Mouse (Mus musculus) c-Kit-positive CD71-positive TER-119-positive erythroid progenitor cells, embryonic 14.5 days (primary cell): Measurements from ENCODE around the gene Fez1.

Experiments used
- DNase-seq: peaks from one replicate; pipeline ENCODE4 v3.0.0-alpha.2; 2013; ENCODE audit warnings: low spot score

The Fez1 gene

DNA sequence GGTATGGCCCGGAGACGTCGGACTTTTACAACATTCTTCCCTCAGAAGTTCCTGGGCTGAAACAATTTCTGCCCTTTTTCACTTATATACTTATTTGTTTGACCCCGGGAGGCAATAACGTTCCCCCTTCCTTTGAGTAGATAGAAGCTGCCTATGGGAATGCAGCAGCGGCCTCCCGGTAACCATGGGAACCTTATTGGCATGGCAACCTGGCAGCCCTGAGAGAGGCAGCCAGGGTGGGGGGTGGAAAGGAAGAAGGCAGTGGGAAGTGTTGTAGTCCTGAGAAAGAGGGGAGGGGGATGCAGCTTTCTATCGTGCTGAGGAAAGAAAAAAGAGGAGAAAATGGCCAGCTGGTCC is at the start of gene Fez1:
Gene Fez1, plus strand, starts transcription at position 221 of the 357 bp plus-strand sequence.
- no peak for DNase-seq

DNA sequence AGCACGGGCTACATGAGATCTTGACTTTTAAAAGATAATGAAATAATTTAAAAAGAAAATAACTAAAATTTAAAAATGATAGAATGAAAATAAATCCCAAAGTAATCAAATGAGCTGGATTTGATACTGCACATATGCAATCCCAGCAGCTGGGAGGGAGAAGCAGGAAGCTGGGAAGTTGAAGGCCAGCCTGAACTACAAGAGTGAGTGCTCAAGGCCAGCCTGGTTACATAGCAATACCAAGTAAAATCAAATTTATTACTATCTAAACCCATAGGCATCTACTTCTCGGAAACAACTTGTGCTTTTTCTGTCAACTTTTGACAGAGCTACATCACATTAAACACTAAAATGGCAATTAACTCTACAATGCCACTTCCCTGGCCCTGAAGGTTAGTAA is 37.7 kb upstream of the Fez1 start:
- no peak for DNase-seq

DNA sequence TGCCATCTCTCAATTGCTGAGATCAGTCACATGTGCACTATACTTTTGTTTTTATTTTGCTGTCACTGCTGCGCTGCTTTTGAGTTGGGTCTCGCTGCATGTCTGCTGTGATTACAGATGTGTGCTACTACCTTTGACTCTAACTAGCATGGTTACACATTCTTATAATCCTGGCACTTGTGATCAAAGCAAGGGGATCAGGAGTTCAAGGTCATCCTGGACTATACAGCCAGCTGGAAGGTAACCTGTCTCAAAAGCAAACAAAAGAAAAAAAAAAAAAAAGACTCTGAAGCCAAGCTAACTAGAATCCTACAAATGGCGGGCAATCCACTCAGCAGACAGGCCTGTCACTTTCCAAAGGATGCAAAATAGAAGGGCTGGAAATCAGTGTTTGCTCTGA is 29.5 kb upstream of the Fez1 start:
- no peak for DNase-seq

DNA sequence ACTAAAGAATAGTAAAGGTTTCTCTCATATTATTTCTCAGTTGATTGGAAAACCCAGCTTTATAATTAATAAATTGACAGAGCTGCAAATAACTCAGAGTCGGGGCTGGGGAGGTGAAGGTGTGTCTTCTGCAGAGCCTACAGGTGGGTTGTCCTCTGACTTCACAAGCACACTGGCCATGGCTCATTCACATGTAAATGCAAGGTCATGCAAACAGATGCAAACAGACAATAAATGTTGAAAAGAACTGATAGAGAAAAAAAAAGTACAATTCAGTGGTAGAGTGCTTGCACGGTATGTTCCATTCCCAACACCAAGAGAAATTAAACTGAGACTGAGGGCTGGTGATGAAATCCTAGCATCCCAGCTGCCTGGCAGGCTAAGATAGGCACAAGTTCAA is 27.2 kb upstream of the Fez1 start:
- no peak for DNase-seq

DNA sequence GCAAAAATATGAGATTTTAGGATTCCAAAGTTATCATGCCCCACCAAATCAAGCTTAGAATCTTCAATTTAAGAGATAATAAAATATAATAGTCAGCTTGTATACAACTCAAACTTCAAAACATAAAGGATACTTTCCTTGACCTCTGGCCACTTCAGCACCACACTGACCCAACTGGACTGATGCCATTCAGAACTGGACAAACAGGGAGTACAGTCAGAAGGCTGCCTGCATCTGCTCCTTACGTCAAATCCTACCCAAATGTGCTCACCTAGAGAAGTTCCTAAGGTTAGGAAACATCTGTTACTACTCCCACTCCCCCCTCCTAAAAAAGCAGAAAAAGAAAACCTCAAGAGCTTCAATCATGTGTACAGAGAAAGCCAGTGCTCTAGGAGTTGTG is 26.1 kb upstream of the Fez1 start:
- no peak for DNase-seq

DNA sequence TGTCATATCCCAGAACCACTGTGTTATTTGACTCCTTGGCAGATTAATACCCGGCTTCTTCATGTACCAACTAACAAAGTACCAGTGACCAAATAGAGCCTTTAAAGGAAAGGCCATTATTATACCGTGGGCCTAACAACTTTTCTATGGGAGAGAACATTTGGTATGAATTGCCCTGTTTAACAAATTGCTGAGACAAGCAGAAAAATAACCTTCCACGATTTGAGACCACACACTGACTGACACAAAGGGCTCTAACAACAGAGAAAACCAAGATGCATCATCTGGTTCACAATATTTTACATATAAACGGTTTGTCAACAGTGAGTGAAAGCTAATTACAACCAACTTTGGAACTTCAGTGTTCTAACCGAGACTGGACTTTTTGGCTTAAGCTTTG is 25.4 kb upstream of the Fez1 start:
- peak; percentile 25 for DNase-seq

DNA sequence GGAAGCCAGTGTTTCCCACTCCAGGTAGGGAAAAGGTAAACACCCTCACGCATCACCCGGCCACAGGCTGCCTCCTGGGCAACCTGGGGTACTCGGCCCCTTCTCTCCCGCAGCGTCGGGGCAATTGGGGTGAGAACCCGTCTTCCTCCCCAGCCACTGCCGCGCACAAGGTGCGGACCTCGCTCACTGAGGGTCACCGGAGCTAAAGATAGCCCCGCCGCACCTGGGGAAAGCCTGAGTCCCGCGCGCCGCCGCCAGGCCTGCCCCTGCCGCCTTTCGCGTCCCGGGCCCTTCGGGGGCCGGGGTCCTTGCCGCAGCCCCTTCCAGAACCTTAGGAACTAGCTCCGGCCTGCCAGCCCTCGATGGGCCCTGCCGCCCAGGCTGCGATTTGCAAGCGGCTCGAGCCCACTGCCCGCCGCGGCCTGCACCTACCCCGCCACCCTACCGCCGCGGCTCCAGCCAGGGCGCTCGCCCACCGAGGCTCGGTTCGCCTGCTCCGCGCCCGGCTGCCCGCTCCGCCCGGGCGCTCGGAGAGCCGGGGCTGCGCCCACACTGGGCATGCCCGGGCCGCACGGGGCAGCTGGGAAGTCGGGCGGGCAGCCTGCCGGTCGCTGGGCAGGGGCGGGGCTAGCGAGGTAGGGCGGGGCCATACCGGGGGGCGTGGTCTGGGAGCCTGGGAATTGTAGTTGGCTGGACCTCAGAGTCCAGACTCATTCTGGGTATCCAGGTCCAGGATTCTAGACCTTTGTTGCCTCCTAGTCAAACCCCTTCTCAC is 24.7 kb upstream of the Fez1 start, which contains the start of gene Ei24:
Gene Ei24, minus strand, starts transcription at position 613 of the 775 bp plus-strand sequence.
- peak; percentile 75 for DNase-seq

DNA sequence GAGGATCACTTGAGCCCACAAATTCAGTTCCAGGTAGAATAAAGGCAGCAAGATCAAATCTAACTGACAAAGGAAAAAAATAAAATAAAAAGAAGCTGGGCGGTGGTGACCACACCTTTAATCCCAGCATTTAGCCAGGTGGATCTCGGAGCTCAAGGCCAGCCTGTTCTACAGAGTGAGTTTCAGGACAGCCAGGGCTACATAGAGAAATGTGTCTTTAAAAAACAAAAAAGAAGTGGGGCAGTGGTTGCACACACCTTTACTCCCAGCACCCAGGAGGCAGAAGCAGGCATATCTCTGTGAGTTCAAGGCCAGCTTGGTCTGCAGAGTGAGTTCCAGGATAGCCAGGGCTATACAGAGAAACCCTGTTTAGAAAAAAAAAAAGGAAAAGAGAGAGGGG is 19.7 kb upstream of the Fez1 start:
- no peak for DNase-seq

DNA sequence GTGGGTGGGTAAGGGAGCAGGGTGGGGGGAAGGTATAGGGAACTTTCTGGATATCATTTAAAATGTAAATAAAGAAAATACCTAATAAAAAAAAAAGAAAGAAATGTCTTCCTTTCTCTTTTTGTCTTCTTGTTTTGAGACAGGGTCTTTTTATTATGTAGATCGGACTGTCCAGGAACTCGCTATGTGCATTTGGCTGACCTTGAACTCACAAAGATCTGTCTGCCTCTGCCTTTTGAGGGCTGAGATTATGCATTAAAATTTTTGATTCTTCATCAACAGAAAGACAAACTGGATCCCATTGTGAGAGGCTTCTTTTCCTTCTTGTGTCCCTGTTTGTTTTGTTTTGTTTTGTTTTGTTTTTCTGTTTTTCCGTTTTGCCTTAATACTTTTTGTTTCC is 18.7 kb upstream of the Fez1 start:
- DNase-seq: no peak

DNA sequence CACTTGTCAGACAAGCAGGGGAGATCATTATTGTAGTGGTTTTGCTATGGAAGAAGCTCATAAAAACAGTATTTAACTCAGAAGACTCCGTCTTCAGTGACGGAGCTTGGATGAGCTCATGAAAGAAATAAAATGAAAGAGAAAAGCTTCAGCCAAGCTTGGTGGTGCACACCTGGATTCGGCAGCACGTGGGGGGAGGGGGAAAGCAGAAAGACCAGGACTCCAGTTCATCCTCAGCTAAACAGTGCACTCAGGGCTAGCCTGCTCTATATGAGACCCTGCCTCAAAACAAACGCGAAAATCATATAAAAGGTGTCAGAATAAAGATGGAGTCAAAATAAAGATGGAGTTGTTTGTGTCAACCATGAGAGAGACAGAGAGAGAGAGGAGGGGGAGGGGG is 18.3 kb upstream of the Fez1 start:
- no peak for DNase-seq

DNA sequence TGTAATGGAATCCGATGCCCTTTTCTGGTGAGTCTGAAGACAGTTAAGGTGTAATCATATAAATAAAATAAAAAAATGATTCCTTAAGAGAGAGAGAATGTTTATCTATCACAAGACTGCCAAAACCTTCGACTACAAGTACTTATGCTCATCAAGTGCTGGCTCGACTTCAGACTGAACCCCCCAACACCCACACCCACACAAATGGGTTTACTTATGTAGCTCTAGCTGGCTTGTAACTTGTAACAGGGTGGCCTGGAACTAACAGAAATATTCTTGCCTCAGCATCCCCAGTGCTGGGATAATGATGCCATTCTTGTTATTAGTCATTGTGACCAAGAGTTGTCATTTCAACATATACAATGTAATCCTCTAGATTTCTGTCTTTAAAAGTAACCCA is 17.7 kb upstream of the Fez1 start:
- no peak for DNase-seq

DNA sequence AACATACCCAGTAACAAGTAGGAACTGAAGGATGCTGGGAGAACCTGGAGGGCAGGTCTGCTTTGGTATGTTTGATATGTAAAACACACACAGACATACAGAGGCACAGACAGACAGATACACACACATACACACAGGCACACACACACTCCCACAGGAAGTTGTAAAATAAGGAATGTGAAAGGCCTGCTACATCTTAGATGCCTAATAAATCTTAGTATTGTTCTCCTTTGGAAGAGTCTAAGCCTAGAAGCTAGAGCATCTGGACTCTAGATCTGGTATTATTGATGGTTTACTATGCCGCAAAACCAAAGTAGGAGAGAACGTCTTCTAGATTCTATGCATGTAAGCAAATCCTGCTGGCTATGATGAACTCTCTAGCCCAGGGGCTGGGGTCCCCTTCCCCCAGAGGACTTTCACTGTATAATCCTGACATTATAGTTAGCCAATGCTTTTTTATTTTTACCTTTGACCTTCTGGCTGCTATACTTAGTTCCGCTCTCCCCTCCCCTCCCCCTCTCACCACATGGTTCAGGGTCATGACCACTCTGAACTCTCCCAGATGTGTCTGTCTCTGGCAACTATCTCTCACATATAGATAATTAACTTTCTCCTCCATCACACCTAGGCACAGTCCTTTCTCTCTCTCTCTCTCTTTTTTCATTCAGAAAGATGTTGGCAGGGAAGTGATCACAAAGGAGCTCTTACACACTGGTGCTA is 16.2 kb upstream of the Fez1 start:
- DNase-seq: no peak

DNA sequence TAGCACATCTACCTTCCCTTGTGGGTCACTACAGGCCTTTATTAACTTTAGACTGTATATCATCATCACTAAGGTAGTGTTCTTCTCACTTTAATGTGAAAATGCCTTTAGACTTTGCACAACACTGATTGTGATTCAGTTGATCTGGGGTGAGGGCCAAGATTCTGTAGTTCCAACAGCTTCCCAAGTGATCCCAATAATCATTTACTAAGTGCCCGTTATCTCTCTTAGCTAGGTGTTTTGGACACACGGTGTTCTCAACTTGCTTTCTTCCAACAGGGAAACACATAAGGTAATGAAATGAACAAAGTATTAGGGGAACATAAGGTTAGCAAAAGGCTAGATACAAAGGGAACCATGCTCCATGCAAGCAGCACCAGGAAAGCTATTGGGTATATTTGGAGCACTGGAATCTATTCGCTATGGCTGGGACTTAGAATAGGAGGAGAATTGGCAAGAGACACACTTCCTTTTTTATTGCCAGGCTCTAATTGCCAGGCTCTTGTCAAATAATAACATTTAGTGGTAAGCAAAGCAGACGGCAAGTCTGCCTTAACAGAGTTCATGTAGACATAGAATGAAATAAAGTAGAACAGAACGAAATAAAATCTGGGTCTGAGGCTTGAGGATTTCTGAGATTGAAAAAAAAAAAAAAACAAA is 13.4 kb upstream of the Fez1 start:
- no peak for DNase-seq

DNA sequence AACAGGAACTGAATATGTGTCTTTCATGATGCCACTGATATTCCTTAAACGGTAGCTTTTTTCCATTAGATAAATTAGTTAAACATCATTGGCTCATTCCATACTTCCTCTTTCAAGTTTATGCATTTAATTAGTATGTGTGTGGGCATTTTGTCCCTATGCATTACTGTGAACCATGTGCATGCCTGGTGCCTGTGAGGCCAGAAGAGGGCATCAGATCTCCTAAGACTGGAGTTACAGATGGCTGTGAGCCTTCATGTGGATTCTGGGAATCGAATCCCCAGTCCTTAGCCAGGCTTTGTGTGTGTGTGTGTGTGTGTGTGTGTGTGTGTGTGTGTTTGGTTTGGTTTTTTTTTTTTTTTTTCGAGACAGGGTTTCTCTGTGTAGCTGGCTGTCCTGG is 7.2 kb upstream of the Fez1 start:
- DNase-seq: no peak

DNA sequence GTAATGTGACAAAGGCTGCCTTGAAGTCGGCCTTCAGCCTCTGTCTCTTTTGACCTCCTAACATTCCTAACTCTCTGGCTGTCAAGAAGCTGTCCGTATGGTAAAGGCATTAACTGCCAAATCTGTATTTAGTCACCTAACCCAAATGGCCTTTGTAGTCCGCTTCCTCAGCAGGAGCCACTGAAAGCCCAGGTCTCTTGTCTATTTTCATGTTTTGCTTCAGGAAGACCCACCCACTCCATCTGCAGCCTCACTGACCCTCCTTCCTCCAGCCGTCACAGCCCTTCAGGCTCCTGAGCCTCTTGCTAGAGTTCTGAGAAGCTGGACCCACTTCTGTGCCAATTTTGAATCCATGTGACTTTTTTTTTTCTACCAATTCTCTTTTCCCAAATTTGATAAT is 2.8 kb upstream of the Fez1 start:
- DNase-seq: no peak

DNA sequence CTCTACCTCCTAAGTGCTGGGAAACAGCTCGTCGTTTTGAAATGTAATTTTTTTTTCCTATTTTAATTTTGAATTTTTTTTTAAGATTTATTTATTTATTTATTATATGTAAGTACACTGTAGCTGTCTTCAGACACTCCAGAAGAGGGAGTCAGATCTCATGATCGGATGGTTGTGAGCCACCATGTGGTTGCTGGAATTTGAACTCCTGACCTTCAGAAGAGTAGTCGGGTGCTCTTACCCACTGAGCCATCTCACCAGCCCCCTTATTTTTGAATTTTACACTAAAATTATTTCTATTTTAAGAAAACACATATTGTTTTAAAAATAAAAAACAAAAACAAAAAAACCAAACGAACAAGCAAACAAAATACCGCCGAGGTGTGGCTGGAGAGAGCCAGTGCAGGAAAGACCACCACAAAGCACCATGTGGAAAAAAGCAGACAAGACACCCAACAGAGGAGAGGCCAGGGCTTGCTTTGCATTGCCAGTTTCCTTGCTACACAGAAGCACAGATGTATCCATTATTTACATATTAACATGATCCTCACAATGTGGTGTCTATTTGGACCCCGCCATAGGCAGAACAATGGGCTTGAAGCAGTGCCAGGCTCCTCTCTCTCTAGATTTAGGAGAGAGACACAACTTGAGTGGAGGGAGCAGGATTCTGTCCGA is 558 bp upstream of the Fez1 start:
- DNase-seq: no peak

DNA sequence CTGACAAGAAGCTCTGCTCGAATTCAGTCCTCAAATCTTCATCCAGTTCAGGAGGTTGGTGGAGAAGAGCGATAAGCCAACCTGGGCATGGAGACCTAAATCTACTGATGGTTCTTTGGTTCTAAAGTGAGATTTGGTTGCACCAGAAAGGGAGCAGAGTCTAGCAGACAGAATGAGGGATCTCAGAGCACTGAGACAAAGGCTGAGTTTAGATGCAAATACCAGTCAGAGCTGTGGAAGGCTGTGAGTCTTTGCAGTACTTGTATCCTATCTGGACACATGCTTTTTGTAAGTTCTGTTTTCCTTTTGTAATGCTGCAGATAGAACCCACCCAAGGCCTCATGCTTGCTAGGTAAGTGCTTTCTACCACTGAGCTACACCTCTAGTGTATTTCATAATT is 360 bp downstream of the Fez1 start:
- DNase-seq: no peak

DNA sequence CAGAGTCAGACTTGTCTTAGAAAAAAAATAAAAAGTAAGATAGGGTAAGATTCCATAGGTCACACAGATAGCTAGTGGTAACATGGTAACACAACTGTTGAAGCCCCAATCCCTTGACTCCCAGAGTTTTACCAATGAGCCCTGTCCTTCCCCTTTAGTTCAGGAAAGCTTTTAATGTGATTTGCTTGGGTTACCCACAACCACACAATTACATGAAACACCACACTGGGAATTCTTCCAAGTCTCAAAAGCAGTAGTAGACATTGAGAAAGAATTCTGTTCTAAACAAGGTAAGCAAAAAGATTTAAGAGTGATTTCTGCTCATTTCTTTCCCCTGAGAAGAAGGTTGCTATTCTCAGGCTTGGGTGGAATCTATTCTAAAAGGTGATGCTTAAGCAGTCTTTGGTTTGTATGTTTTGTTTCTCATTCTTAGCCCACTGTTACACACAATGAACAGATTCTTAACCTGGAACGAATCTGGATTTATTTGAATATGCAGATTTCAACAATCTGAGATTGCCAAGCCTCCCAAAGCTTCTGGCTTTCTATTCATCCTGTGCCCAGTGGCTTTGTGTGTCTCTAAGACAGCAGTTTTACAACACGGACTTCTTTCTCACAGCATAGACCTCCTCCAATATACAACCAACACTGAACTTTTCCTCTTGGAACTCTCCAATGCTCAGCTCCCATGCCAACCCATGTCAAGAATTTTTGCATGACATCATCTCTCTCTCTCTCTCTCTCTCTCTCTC is 5.1 kb downstream of the Fez1 start:
- no peak for DNase-seq

DNA sequence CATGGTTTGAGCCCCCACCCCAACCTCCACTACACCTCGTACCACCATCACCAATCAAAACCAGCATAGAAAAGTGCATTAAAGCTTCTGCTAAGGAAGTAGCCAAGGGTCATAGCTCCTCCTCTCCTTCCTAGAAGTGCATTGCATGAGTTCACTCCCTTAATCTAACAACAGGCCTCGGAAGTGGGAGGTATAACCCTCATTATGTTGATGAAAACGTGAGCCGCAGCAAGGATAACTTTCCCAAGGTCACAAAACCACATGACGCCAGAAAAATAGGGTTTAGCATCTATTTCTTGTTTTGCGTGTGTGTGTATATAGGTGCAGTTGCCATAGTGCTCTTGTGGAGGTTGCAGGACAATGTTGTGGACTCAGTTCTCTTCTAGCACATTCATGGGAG is 9.7 kb downstream of the Fez1 start:
- DNase-seq: no peak

DNA sequence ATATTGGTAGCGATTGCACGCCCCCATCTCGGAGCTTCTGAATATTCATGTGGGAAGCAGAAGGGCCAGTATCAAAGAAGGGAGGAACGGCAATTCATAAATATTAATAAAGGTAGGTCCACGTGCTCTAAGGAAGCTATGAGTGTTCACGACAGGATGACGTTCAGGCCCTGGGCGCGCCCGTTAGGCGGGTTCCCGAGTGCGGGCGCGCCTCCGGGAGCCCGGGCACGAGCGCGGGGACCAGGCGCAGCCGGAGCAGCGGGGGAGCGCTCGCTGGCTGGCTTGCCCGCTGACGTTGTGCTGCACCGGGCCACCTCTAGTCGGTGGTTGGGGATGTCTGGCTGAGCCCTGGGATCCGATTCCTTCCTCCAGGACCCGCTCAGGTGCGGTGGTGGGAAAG is 10.9 kb downstream of the Fez1 start:
- no peak for DNase-seq

DNA sequence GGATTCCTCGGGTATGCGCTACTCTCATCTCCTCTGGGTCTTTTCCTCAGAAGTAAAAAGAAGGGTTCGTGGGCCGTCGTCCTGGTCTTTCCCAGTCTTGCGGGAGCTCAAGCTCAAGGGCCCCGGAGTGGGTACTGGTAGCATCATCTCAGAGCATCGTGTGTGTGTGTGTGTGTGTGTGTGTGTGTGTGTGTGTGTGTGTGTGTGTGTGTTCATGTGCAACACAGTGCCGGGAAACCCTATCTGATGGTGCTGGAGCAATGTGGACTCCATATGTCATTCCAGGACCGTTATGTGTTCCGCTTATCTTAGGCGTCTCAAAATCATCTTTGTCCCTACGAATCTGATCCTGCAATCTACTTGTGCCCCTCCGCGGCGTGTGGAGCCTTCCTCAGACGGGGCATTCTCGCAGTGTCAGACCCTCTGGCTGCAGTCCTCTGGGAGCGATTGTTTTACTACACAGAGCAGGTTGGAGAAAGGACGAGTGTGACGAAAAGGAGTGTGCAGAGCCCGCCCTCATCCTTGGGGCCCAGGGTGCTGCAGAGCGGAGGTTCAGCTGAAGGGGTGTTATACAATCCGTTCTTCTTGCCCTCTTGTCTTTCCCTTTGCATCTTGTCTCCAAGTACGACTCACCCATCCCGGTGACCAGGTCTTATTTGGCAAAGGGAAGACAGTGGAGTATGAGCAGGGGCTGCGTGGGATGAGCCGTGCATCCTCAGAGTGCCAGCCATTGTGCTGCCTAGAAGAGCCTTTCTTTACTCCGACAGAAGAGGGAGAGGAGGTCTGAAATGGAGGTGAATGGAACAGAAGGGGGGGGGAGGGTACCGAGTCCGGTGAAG is 11.6 kb downstream of the Fez1 start:
- DNase-seq: no peak
